In the genomic region with DNA sequence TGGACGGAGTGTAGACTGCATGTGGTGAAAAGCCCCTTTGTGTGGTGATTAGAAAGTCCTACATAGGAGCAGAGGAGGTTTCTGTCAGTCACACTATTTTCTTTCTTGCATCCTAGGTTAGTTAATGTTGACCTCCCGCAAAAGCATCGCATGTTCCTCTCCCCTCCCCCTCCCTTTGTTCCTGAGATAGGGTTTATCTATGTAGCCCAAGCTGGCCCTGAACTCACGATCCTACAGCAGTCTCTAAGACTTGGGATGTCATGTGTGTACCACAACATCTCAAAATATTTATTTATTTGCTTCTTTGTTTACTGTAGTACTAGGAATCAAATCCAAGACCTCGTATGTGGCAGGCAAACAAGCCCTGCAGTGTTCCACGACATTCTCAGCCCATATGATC, we compare ENCODE assay signal across 20 mouse cellular contexts.
DNase-seq lines count a peak whose midpoint lies in the region; ATAC-seq lines count a peak whose summit lies in the region.
"Had no signal": no experiment of that assay in that cellular context is flagged by ENCODE, and none has a peak within 500 bp of the region (broad histone marks: within the 10 kb centered on the region; RNA-seq: fewer than 3 reads in every experiment).

No protein-coding gene starts in this region.

- H3K4me2 ChIP-seq in limb, embryonic 13.5 days (replicated peaks), result no peak overlapping the region
- no peak overlapping the region for H3K4me2 ChIP-seq in embryonic facial prominence, embryonic 14.5 days (ENCODE audit: low read depth, low read length)
- H3K4me2 ChIP-seq in forebrain, embryonic 15.5 days (replicated peaks), result no peak overlapping the region
- H3K4me2 ChIP-seq: hindbrain, embryonic 15.5 days; limb, embryonic 15.5 days; neural tube, embryonic 13.5 days had no signal

- DNase-seq in limb, embryonic 10.5 days (ENCODE audit: low spot score), result no peak
- DNase-seq in embryonic facial prominence, embryonic 10.5 days (ENCODE audit: low spot score), result no peak
- no peak for DNase-seq in embryonic facial prominence, embryonic 14.5 days (ENCODE audit: low spot score)
- DNase-seq in ovary, postnatal 10 days (ENCODE audit: low spot score), result no peak
- DNase-seq: adrenal gland, postnatal 10 days; cerebellum, adult 18-20 months; cerebellum, postnatal 25 days; forebrain, postnatal 0 days; kidney, adult 2 months; layer of hippocampus, adult 9-11 months; midbrain, embryonic 14.5 days; thymus, postnatal 14 days had no signal

- H3K9me3 ChIP-seq in limb, embryonic 13.5 days, result no peaks in the 10 kb centered on the region
- no peaks in the 10 kb centered on the region for H3K9me3 ChIP-seq in limb, embryonic 10.5 days (replicated peaks)
- H3K9me3 ChIP-seq in embryonic facial prominence, embryonic 10.5 days, result no peaks in the 10 kb centered on the region
- no peaks in the 10 kb centered on the region for H3K9me3 ChIP-seq in embryonic facial prominence, embryonic 14.5 days (ENCODE audit: control insufficient read depth, low read length)
- H3K9me3 ChIP-seq in forebrain, embryonic 15.5 days, result no peaks in the 10 kb centered on the region
- H3K9me3 ChIP-seq: hindbrain, embryonic 15.5 days; limb, embryonic 15.5 days; neural tube, embryonic 13.5 days had no signal

- H3K9ac ChIP-seq in limb, embryonic 13.5 days, result no peak overlapping the region
- no peak overlapping the region for H3K9ac ChIP-seq in embryonic facial prominence, embryonic 14.5 days (ENCODE audit: low read depth, low read length)
- no peak overlapping the region for H3K9ac ChIP-seq in forebrain, embryonic 15.5 days (replicated peaks)
- H3K9ac ChIP-seq: forebrain, postnatal 0 days; hindbrain, embryonic 15.5 days; limb, embryonic 15.5 days; neural tube, embryonic 13.5 days had no signal

- no peaks in the 10 kb centered on the region for H3K27me3 ChIP-seq in limb, embryonic 13.5 days
- no peaks in the 10 kb centered on the region for H3K27me3 ChIP-seq in limb, embryonic 10.5 days (ENCODE audit: low read depth, poor library complexity, severe bottlenecking)
- H3K27me3 ChIP-seq in embryonic facial prominence, embryonic 10.5 days (replicated peaks; ENCODE audit: low read depth, poor library complexity, severe bottlenecking), result 0 out of 2 replicates have a peak, but pooled peaks cover 5% of the 10 kb centered on the region
- H3K27me3 ChIP-seq in embryonic facial prominence, embryonic 14.5 days (replicated peaks; ENCODE audit: control insufficient read depth, insufficient read depth, low read length), result no peaks in the 10 kb centered on the region
- H3K27me3 ChIP-seq in forebrain, embryonic 15.5 days, result no peaks in the 10 kb centered on the region
- H3K27me3 ChIP-seq: hindbrain, embryonic 15.5 days; limb, embryonic 15.5 days; neural tube, embryonic 13.5 days had no signal

- H3K27ac ChIP-seq in limb, embryonic 13.5 days, result peak overlapping the region; percentile 44; the same call in 1 of the 2 replicates
- no peak overlapping the region for H3K27ac ChIP-seq in limb, embryonic 10.5 days
- H3K27ac ChIP-seq in embryonic facial prominence, embryonic 10.5 days (replicated peaks), result peak overlapping the region; percentile 40; the same call in 1 of the 2 replicates
- peak overlapping the region; percentile 44; the same call in 1 of the 2 replicates for H3K27ac ChIP-seq in embryonic facial prominence, embryonic 14.5 days (replicated peaks; ENCODE audit: low read depth, low read length)
- no peak overlapping the region for H3K27ac ChIP-seq in forebrain, embryonic 15.5 days (replicated peaks)
- H3K27ac ChIP-seq: hindbrain, embryonic 15.5 days; kidney, postnatal 0 days; neural tube, embryonic 13.5 days had no signal

- ATAC-seq in limb, embryonic 13.5 days (ENCODE audit: low FRiP score, low read depth), result no peak
- no peak for ATAC-seq in embryonic facial prominence, embryonic 14.5 days (ENCODE audit: low read depth)
- ATAC-seq in megakaryocyte-erythroid progenitor cell, adult 5-6 weeks (replicated peaks; ENCODE audit: low FRiP score, low TSS enrichment, poor library complexity, severe bottlenecking), result peak; percentile 23; the same call in 1 of the 2 replicates
- no peak for ATAC-seq in forebrain, embryonic 15.5 days (replicated peaks)
- ATAC-seq: activated CD4-positive, CD25-positive, alpha-beta regulatory T cell, adult 4 months; forebrain, postnatal 0 days had no signal

- peaks cover 29% of the 10 kb centered on the region; the same call in 1 of the 2 replicates for H3K4me1 ChIP-seq in limb, embryonic 13.5 days
- H3K4me1 ChIP-seq in limb, embryonic 10.5 days, result 0 out of 2 replicates have a peak, but pooled peaks cover 5% of the 10 kb centered on the region
- H3K4me1 ChIP-seq in embryonic facial prominence, embryonic 10.5 days, result peaks cover 28% of the 10 kb centered on the region
- peaks cover 13% of the 10 kb centered on the region for H3K4me1 ChIP-seq in embryonic facial prominence, embryonic 14.5 days (ENCODE audit: control insufficient read depth, insufficient read depth, low read length)
- peaks cover 3% of the 10 kb centered on the region; the same call in 1 of the 2 replicates for H3K4me1 ChIP-seq in forebrain, embryonic 15.5 days

- H3K4me3 ChIP-seq in limb, embryonic 13.5 days, result no peak overlapping the region
- no peak overlapping the region for H3K4me3 ChIP-seq in limb, embryonic 10.5 days
- no peak overlapping the region for H3K4me3 ChIP-seq in embryonic facial prominence, embryonic 10.5 days
- no peak overlapping the region for H3K4me3 ChIP-seq in embryonic facial prominence, embryonic 14.5 days (ENCODE audit: low read depth, low read length)
- no peak overlapping the region for H3K4me3 ChIP-seq in forebrain, embryonic 15.5 days
- H3K4me3 ChIP-seq: hindbrain, embryonic 15.5 days; limb, embryonic 15.5 days; neural tube, embryonic 13.5 days had no signal

- WGBS in limb, embryonic 13.5 days, result 73% methylated on average over 6 of the region's 6 CpGs
- 84% methylated on average over 6 of the region's 6 CpGs for WGBS in limb, embryonic 10.5 days
- WGBS in embryonic facial prominence, embryonic 10.5 days, result 70% methylated on average over 6 of the region's 6 CpGs
- 64% methylated on average over 6 of the region's 6 CpGs for WGBS in embryonic facial prominence, embryonic 14.5 days
- 64% methylated on average over 6 of the region's 6 CpGs for WGBS in forebrain, embryonic 15.5 days

- no peaks in the 10 kb centered on the region for H3K36me3 ChIP-seq in limb, embryonic 13.5 days
- no peaks in the 10 kb centered on the region for H3K36me3 ChIP-seq in limb, embryonic 10.5 days
- H3K36me3 ChIP-seq in embryonic facial prominence, embryonic 10.5 days (replicated peaks), result no peaks in the 10 kb centered on the region
- no peaks in the 10 kb centered on the region for H3K36me3 ChIP-seq in embryonic facial prominence, embryonic 14.5 days (ENCODE audit: control insufficient read depth, insufficient read depth, low read length)
- no peaks in the 10 kb centered on the region for H3K36me3 ChIP-seq in forebrain, embryonic 15.5 days
- H3K36me3 ChIP-seq: hindbrain, embryonic 15.5 days; limb, embryonic 15.5 days; neural tube, embryonic 13.5 days had no signal

Comparison
In these comparisons a context has a peak if more than half of its experiments do, and no peak if none do; other contexts are left out.
1. H3K27ac ChIP-seq: peak in limb, embryonic 13.5 days (single experiment), embryonic facial prominence, embryonic 10.5 days (single experiment) and embryonic facial prominence, embryonic 14.5 days (single experiment); none in limb, embryonic 10.5 days (single experiment) and forebrain, embryonic 15.5 days (single experiment).